Mouse (Mus musculus) bone marrow, adult 2 months (tissue): ENCODE results near the gene Dlx6. TPM values are rescaled to one million over a fixed set of nuclear protein-coding genes. Genes with fewer than 3 reads are reported as not detected.

ENCODE experiments used
- H3K27ac ChIP-seq: fragments of 200-500 bp; 2 replicates; pipeline ENCODE4 v1.5.1; 2012; ENCODE audit warnings: low read depth, mild to moderate bottlenecking, control low read depth, inconsistent platforms, low read length; ENCODE audit not compliant: control insufficient read depth, poor library complexity, insufficient read depth
- H3K4me1 ChIP-seq: fragments of 200-500 bp; 2 replicates; pipeline ENCODE4 v1.6.1; 2011; ENCODE audit warnings: low read length; ENCODE audit not compliant: control insufficient read depth, insufficient read depth
- H3K4me3 ChIP-seq: fragments of 200-500 bp; replicated peaks from 2 replicates; pipeline ENCODE3; 2011; ENCODE audit warnings: mild to moderate bottlenecking, low read depth, low read length, control low read depth; ENCODE audit not compliant: control insufficient read depth
- CTCF ChIP-seq: fragments of 200-500 bp; IDR thresholded peaks from 2 replicates; pipeline ENCODE4 v1.5.1; 2011; ENCODE audit warnings: low read length, control low read depth; ENCODE audit not compliant: control insufficient read depth, insufficient read depth
- POLR2A ChIP-seq: fragments of 200-500 bp; IDR thresholded peaks from 2 replicates; pipeline ENCODE4 v1.6.1; 2011; ENCODE audit warnings: low read depth, mild to moderate bottlenecking, control low read depth, low read length, borderline replicate concordance; ENCODE audit not compliant: control insufficient read depth
- WGBS: fragments of 180-500 bp; shearing (Covaris S2); methylation state at CpG from one replicate; pipeline ENCODE4 v1.1.7; 2018; 5-methylcytosine and 5-hydroxymethylcytosine counted together
- polyA plus RNA-seq: library from polyadenylated mRNA; stranded (reverse); fragments of >200 nt; gene quantifications from 2 replicates; pipeline ENCODE4 v1.2.4, GENCODE M21; 2011; ENCODE audit warnings: low replicate concordance; ENCODE audit not compliant: missing spikeins, insufficient read depth, insufficient read length

Dlx6 gene
- polyA plus RNA-seq, 1 experiment = 6.4 TPM

DNA sequence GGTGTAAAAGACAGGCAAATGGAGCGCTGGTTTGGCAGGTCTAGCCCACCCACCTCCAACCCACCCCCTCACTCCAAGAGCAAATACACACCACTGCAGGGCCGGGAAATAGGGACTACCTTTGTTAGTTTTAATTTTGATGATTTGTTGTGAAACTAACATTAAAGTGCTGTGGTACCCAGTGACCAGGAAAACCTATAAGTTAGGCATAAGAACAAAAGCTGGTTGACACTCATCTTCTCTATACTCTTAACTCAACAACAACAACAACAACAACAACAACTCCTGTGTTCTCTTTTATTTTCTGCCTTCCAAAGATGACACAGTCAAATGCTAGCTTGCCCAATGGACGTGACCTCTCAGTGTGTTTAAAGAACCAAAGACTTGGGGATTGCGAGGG lies 6.3 kb upstream of the Dlx6 start:
- Histone ChIP-seq H3K4me3 (no peak overlapping the region), H3K4me1 (no peaks in the 10 kb centered on the region), H3K27ac (no peak overlapping the region)
- TF ChIP-seq POLR2A (no peak), CTCF (no peak)
- WGBS = 13% methylated on average over 4 of the region's 4 CpGs

DNA sequence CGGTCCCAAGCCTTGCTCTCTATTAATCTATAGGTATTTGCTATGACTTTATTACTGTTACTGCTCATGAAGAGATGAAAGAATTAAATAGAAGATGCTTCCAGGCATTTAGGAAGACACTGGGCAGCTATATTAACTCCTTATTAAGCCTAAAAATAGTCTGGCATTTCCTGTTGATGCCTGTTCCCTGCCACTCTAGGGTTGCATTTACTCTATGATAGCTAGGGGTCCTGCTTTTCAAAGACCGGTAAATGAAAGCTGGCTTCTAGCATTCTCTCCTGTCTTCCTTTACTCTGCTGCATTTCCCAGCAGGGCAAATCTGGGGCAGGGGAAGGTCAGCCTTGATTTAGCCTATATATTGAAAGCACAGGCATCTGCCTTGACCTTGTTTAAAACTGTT lies 5.4 kb upstream of the Dlx6 start:
- 21% methylated on average over 2 of the region's 2 CpGs for WGBS
- H3K4me3 ChIP-seq = no peak overlapping the region
- TF ChIP-seq POLR2A (no peak), CTCF (no peak)

DNA sequence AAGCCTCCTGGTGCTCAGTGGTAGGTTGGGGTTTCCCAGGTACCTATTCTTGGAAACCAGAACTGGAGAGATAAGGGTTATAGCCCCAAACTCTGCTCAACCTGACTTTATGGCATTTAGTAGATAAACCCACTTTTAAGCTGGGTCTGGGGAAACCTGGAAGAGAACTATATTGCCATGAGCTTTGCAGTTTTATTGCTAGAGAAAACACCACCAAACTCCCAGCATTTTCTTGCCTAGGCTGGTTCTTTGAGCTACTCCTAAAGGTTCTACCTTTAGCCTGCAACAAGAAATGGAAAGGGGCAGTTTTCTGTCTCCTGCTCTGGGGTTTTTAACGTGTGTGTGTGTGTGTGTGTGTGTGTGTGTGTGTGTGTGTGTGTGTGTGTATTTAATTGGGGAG lies 4.6 kb upstream of the Dlx6 start:
- WGBS = 0% methylated on average over 1 of the region's 1 CpGs
- Histone ChIP-seq H3K4me1 (no peaks in the 10 kb centered on the region), H3K27ac (no peak overlapping the region), H3K4me3 (no peak overlapping the region)
- TF ChIP-seq POLR2A (no peak), CTCF (no peak)

More for the DNA sequence above, 5.4 kb upstream of the Dlx6 start:
- H3K27ac ChIP-seq = no peak overlapping the region
- no peaks in the 10 kb centered on the region for H3K4me1 ChIP-seq

DNA sequence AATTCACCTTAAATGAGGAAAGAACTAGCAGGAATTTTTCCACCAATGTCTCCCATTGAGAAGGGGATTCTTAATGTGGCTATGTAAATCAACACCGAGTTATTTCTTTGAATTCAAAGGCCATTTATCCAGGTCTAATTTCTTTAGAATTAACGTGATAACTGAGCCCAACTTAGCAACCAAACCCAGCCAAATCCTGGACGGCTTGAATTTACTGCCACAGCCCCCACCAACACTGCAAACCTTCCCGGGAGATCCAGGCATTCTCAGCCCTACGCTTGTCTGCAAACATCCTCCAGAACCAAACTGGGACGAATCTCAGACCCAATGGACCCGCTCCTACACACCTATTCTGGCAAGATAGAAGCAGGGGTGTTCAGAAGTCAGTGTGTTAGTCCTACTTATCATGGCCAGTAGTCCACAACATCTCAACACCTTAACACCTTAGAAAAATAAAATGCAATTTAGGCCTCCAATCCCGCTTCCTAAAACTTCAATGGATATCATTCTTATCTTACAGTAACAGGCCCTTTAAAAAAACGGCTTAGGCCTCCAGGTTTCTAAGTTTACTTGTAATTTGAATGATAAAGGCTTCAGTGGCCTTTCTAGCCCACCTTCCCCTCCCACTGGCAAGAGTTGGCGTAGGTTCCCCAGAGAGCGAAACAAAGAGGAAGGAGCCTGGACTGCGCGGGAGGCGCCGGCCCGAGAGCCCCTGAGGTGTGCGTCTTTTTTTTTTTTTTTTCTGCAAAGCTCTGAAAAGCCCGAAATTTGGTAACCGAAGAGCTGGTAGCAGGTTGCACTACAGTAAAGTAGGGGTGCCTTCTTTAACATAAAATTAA lies 3.8 kb upstream of the Dlx6 start:
- no peak for TF ChIP-seq POLR2A
- no peak for TF ChIP-seq CTCF
- Histone ChIP-seq H3K27ac (no peak overlapping the region), H3K4me1 (no peaks in the 10 kb centered on the region), H3K4me3 (no peak overlapping the region)
- 7% methylated on average over 19 of the region's 19 CpGs for whole genome bisulfite sequencing

DNA sequence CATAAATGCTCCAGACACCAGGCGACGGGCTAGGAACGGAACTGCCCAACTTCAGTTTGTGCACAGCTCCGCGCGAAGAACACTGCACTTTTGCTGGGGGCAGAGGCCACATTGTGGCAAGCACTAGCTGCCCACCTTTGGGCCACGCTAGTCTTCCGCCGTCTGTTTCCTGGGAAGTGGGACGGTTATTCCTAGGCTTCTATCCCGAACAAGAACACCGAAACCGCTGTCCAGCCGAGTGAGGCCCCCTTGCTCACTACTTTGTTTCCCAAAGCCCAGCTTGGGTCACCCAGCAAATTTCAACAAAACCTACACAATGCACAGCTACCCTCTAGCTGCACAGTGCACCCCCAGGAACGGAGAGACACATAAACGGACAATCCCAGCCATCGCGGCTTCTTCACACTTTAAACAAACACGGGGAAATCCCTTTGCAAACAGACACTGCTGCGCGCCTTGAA lies 3.2 kb upstream of the Dlx6 start:
- Histone ChIP-seq H3K4me3 (no peak overlapping the region), H3K27ac (no peak overlapping the region), H3K4me1 (no peaks in the 10 kb centered on the region)
- TF ChIP-seq POLR2A (no peak), CTCF (no peak)
- 2% methylated on average over 21 of the region's 21 CpGs for WGBS

DNA sequence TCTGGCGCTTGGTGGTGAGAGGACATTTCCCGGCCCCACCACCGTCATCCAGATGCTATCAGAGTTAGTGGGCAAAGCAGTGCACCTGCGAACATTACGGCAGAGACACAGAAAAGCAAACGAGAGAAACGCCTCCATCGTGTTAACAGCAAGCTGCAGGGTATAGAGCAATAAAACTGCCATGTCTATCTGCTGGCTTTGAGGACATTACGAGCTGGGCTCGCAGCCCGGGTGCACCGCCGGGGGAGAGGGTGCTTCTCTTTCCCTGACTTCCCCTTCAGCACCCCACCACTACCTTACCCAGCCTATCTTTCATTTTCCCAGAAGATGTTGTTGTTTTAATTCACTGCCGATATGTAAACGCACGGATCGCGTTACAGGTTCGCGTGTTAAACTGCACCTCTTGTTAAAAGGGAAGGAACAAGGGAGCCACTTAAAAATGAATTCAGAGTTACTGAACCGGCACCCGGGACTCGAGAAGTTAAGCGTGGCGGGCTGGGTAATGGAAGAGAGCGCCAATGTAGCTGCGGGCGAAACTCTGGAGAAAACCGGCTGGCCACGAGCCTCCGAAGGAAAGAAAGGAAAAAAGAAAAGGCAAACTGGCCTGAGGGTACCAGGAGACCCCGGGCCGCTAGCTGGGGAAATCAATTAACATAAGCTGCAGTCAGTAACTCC lies 2.6 kb upstream of the Dlx6 start:
- WGBS = under 1% methylated on average over 33 of the region's 33 CpGs
- no peak for TF ChIP-seq CTCF
- no peak for TF ChIP-seq POLR2A
- Histone ChIP-seq H3K4me3 (no peak overlapping the region), H3K4me1 (no peaks in the 10 kb centered on the region), H3K27ac (no peak overlapping the region)

DNA sequence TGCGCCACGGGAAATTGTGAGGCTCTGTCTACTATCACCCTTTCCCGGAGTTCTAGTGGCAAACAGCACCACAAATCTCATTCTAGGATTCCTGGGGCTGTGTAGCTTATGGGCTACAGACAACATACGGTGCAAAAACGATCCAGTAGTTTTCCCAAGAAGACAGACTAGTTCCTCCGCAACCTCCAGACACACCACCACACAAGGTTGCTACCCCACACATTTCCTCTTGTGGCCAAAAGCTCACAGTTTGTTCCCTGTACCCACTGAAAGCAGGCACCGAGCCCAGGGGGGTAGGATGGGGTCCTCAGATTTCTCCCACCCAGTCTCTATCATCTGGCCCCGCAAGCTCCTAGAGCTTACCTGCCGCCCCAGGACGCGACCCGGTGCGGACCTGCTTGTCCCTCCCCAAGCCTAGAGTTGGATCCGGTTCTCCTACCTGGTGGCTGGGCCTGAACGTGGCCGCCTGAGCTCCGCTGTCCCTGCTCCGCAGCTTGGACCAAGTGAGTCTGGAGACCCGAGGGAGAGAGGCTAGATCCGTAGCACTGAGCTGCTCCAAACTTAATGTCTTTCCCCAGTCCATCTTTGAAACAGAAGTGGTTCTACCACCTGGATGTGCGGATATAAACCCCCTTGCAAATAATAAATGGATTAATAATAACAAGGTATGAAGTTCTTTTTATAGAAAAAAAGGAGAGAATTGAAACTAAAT lies 1.9 kb upstream of the Dlx6 start:
- Histone ChIP-seq H3K27ac (no peak overlapping the region), H3K4me1 (no peaks in the 10 kb centered on the region), H3K4me3 (no peak overlapping the region)
- WGBS = 6% methylated on average over 21 of the region's 21 CpGs
- TF ChIP-seq CTCF (no peak), POLR2A (no peak)

DNA sequence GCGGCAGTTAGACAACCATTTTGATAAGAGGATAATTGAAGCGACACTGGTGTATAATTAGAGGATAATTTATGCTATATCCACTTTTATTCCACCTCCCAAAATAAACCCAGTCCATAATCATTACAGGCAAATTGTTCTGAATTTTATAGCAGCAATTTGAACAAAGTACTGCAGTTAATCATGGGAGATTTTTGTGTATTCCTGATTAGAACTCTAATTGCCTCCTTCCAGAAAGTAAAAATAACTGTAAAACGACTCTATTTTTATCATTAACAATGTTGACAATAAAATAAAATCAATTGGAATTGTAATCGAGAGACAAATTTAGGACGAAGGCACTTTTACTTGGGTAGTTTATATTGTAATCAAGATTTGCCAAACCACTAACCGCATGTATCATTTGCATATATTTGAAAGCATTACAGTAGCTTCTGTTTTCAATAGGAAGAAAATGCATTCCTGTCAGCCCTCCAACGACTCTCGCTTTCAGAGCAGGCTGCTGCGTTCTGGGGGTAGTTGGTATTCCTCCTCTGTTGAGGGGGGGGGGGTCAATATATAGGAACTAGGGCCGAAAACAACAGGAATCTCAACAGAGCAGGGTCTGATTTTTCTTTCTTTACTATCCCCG lies 1.2 kb upstream of the Dlx6 start:
- H3K4me1 ChIP-seq = no peaks in the 10 kb centered on the region
- H3K4me3 ChIP-seq = no peak overlapping the region
- H3K27ac ChIP-seq = no peak overlapping the region
- 5% methylated on average over 11 of the region's 11 CpGs for WGBS
- TF ChIP-seq CTCF (no peak), POLR2A (no peak)
